Mouse (Mus musculus): ENCODE measurements around the gene Mid1.

Gene Mid1

GRCm38 (mm10) chrX:169685131-169685530 is at the start of gene Mid1:
Gene Mid1 (plus strand): TSS chrX:169685199.
- no peak for DNase-seq (ENCODE audit: low spot score)

DNA sequence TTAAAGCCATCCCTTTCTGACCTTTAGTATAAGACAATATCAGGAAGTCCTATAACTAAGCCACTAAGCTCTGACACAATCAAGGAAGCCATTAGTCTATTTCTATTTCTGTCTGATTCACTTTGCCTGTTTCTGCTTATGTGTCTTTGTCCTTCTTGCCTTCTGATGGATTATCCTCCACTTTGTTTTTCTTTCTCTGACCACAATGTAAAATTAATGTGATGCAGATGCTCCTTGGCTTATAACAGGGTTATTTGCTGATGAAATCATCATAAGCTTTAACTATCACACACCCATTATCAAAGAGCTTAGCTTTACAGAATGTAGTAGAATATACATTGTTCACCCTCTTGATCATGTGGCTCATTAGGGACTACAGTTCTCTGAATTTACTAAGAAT is 11.9 kb upstream of the Mid1 start:
- DNase-seq (ENCODE audit: low spot score): no peak

GRCm38 (mm10) chrX:169676313-169676712 is 8.7 kb upstream of the Mid1 start:
- no peak for DNase-seq (ENCODE audit: low spot score)

GRCm38 (mm10) chrX:169685731-169686130 is 732 bp downstream of the Mid1 start:
- DNase-seq (ENCODE audit: low spot score): no peak

- DNase-seq (ENCODE audit: low spot score): no peak
These were observed 6.2 kb downstream of the Mid1 start for GRCm38 (mm10) chrX:169691217-169691616.

DNA sequence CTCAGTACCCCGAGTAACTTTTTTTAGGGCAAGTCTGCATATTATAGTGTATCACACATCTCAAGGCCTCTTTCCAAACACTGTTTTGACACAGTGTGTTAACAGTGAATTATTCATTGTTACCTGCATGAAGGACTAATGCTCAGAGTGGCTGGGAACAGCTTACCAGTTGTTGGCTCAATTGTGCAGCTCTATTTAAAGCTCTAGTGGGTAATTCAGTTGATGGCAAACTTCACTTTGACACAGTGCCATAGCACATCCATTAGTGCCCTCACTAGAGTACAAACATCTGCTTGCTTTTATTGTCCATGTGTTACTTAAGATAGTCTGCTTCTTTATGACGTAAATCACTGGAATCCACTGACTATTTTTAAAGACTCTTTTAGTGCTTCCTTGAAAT is 6.7 kb downstream of the Mid1 start:
- no peak for DNase-seq (ENCODE audit: low spot score)

- DNase-seq (ENCODE audit: low spot score): no peak
These were observed 7.4 kb downstream of the Mid1 start for GRCm38 (mm10) chrX:169692225-169692909.

DNA sequence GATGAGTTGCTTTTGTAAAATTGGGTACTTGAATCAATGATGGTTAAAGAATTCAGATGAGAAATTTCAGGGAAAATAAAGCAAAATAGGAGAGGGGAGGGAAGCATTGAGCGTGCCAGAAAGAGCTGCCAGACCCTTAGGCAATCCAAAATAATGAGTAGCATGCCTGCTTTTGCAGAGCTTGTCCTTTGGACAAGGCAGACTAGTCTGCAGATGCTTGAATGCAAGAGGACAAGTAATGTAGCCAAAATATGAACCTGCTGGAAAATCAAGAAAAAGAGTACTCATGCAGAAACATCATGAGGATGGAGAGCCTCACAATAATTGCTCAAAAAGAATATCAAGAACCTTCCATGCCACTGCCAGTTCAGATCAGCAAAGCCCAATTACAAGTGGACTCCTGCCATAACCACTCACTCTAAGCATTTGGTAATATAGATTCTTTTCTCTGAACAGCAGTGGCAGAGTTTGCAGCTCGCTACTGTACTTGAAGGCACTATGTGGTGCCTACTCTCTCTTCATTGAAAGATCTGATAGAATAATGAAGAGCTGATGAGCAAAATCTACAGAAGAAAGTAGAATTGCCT is 19.1 kb downstream of the Mid1 start:
- DNase-seq (ENCODE audit: low spot score): no peak

DNA sequence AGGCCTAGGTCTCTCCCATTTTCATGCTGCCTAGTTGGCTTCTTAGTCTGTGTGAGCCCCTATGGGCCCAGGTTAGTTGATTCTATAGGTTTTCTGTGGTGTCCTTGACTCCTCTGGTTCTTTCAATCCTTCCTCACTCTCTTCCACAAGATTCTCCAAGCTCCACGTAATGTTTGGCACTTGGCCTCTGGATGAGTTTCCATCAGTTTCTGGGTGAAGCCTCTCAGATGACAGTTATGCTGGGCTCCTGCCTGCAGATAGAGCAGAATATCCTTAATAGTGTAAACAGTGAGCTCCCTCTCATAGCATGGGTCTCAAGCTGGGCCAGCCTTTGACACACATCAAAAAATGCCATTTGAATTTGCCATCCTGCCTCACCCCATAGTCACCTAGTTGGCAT is 38.5 kb downstream of the Mid1 start:
- DNase-seq (ENCODE audit: low spot score): no peak

DNA sequence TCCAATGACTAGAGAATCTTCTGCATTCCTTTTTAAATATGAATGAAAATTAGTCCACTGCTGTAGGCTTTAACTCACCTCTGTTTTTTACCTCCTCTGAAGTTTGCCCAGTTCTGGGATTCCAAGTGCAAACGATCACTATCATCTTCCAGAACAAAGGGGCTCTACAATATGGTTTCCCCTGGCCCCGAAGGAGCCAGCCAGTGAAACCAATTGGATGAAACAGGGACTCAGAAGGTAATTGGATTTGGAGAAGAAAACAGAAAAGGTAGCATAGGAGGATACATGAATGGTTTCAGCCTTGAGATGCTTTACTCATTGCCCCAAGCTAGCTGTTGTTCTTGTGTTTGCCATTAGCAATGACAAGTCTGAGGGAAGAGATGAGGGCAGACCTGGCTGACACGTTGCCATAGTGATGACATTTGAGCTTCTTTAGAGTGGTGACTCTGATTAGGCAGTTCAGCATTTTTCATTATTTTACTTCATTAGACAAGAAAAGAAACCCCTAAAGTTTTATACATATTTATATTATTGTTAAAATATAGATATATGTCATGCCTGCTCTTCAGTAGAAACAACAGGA is 50.5 kb downstream of the Mid1 start:
- no peak for DNase-seq (ENCODE audit: low spot score)

- DNase-seq (ENCODE audit: low spot score): no peak
These were observed 73.0 kb downstream of the Mid1 start for GRCm38 (mm10) chrX:169758001-169758400.

DNA sequence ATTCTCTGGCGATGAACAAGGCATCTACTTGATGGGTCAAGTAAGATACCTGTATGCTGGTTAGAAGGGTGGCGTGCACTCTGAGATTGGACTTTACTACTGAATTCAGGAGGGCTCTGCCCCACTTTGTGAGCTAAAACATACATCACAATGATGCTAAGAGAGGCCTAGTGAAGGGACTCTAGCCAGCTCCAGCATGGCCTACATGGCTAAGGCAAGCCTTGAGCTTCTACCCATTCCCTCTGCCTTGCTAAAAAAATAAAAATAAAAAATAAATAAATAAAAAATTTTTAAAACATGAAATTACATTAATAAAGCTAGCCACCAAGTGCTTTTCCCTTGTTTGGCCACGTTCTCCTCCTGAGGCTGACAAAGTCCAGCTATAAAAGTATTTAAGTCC is 94.5 kb downstream of the Mid1 start, which contains the start of gene 4933400A11Rik:
Gene 4933400A11Rik, minus strand, starts transcription at position 101 of the 400 bp plus-strand sequence.
- no peak for DNase-seq (ENCODE audit: low spot score)

DNA sequence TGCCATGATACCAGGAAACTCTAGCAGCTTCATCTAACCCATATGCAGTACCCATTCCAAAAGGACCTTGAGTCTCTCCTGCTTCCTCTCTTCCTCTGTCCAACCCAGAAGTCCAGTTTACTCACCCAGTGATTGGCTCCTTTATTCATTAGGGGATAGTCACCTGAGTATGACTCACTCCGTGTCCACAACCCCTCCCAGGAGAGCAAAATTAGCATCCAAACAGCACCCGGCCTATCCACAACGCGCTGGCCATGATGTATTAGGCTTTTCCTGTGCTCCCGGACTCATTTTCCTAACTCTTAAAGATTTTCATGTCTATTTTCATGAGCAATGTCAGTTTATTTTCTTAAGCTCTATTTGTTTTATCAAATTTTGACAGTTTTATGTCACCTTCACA is 104.7 kb downstream of the Mid1 start:
- no peak for DNase-seq (ENCODE audit: low spot score)

- DNase-seq (ENCODE audit: low spot score): no peak
These were observed 107.9 kb downstream of the Mid1 start for GRCm38 (mm10) chrX:169792879-169793278.

DNA sequence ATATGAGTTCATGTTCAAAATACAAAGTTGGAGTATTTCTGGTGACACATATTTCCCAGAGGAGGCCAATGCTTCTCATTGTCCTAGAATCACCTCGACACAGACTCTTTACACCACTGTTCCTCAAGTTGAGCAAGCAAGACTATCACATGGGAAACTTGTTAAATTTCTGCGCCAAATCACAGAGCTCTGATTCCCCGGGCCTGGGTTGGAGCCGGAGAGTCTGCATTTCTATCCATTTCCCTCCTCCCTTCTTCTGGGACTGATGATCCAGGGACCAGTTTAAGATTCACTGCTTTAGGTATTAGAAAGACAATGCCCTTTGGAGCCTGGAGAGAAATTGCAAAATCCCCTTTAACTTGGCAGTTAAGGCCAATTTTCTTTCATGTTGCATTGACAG is 109.4 kb downstream of the Mid1 start:
- no peak for DNase-seq (ENCODE audit: low spot score)

- DNase-seq (ENCODE audit: low spot score): no peak
These were observed 109.9 kb downstream of the Mid1 start for GRCm38 (mm10) chrX:169794831-169795311.

GRCm38 (mm10) chrX:169797148-169797547 is 112.1 kb downstream of the Mid1 start:
- no peak for DNase-seq (ENCODE audit: low spot score)

DNA sequence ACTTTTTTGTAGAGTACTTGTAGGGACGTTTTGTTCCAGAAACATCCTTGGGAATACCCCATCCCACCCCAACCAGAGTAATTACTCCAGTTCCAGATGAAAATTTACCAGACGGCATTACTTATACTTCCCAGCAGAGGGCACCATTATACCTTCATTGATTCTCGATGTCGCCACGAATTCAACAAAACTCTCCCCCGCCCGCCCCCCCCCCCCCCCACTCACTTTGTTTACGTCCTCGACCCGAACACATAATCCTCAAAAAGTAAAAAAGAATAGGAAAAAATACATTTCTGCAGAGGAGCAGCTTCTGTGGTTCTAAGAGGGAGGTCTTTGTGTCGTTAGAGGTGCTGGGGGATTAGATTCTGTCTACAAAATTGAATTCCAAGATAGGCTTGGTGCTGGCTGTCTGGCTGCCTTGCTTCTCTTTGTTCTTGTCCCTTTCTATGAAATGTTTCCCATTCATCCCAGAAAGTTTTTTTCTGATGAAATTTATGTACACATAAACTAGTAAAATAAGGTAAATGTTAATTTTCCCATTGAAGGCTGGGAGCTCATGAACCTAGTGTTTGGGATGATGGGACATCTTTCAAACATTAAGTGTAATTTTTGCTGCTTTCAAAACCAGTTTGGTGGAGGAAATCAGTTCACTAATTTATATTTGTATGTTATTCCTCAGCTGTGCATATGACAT is 114.1 kb downstream of the Mid1 start:
- no peak for DNase-seq (ENCODE audit: low spot score)

GRCm38 (mm10) chrX:169800238-169800637 is 115.2 kb downstream of the Mid1 start:
- no peak for DNase-seq (ENCODE audit: low spot score)

- no peak for DNase-seq (ENCODE audit: low spot score)
These were observed 120.8 kb downstream of the Mid1 start for GRCm38 (mm10) chrX:169805791-169806190.

- no peak for DNase-seq (ENCODE audit: low spot score)
These were observed 122.7 kb downstream of the Mid1 start for GRCm38 (mm10) chrX:169807744-169808143.

- no peak for DNase-seq (ENCODE audit: low spot score)
These were observed 126.3 kb downstream of the Mid1 start for GRCm38 (mm10) chrX:169811318-169811717.

- no peak for DNase-seq (ENCODE audit: low spot score)
These were observed 126.8 kb downstream of the Mid1 start for GRCm38 (mm10) chrX:169811783-169812182.
